Comparison of ENCODE assay signal across 16 mouse cellular contexts in genomic region chr4:129577688-129578087, GRCm38 (mm10). TPM values are rescaled to one million over a fixed set of nuclear protein-coding genes. Genes with fewer than 3 reads are reported as not detected.
DNase-seq lines count a peak whose midpoint lies in the region; ATAC-seq and TF ChIP-seq lines count a peak whose summit lies in the region.
"Had no signal": no experiment of that assay in that cellular context is flagged by ENCODE, and none has a peak within 500 bp of the region (broad histone marks: within the 10 kb centered on the region; RNA-seq: fewer than 3 reads in every experiment).

No protein-coding gene starts in this region.

- H3K9me3 ChIP-seq in heart, embryonic 14.5 days (ENCODE audit: control insufficient read depth, low read length), result no peaks in the 10 kb centered on the region
- no peaks in the 10 kb centered on the region for H3K9me3 ChIP-seq in kidney, embryonic 15.5 days (replicated peaks)
- no peaks in the 10 kb centered on the region for H3K9me3 ChIP-seq in ES-E14 (ENCODE audit: control insufficient read depth, insufficient read depth, low read depth, low read length)
- no peaks in the 10 kb centered on the region for H3K9me3 ChIP-seq in forebrain, embryonic 10.5 days
- H3K9me3 ChIP-seq: embryonic facial prominence, embryonic 15.5 days; hindbrain, embryonic 12.5 days; limb, embryonic 10.5 days; megakaryocyte, embryonic 14.5 days had no signal

- H3K4me1 ChIP-seq in heart, embryonic 14.5 days (ENCODE audit: control insufficient read depth in 2 of 2, insufficient read depth in 2 of 2, low read length in 2 of 2), result peaks cover 2 to 19% of the 10 kb centered on the region in 2 experiments; a peak in 3 of 4 replicates
- peaks cover 24% of the 10 kb centered on the region for H3K4me1 ChIP-seq in kidney, embryonic 15.5 days
- peaks cover 0 to 6% of the 10 kb centered on the region in 2 experiments; a peak in 1 of 4 replicates for H3K4me1 ChIP-seq in ES-E14 (ENCODE audit: control insufficient read depth in 2 of 2, insufficient read depth in 2 of 2, low read length in 2 of 2, poor library complexity in 1 of 2)
- H3K4me1 ChIP-seq in brown adipose tissue, adult 24 weeks (ENCODE audit: control insufficient read depth, insufficient read depth, insufficient read length, low read length), result peaks cover 11% of the 10 kb centered on the region
- peaks cover 10% of the 10 kb centered on the region for H3K4me1 ChIP-seq in forebrain, embryonic 10.5 days
- H3K4me1 ChIP-seq: embryonic facial prominence, embryonic 15.5 days had no signal

- no peak overlapping the region for H3K4me3 ChIP-seq in heart, embryonic 14.5 days (ENCODE audit: control insufficient read depth in 1 of 2, insufficient read depth in 1 of 2, low read depth in 1 of 2, low read length in 2 of 2)
- H3K4me3 ChIP-seq in kidney, embryonic 15.5 days (replicated peaks), result peak overlapping the region; percentile 26
- no peak overlapping the region for H3K4me3 ChIP-seq in ES-E14 (ENCODE audit: insufficient read depth in 1 of 2, low read depth in 1 of 2, low read length in 2 of 2, poor library complexity in 1 of 2, severe bottlenecking in 1 of 2)
- H3K4me3 ChIP-seq in brown adipose tissue, adult 24 weeks (ENCODE audit: insufficient read depth, low read depth, low read length), result 0 out of 2 replicates have a peak overlapping the region, but pooled peaks have one; percentile 2
- no peak overlapping the region for H3K4me3 ChIP-seq in forebrain, embryonic 10.5 days
- H3K4me3 ChIP-seq: embryonic facial prominence, embryonic 15.5 days; hindbrain, embryonic 12.5 days; myocyte had no signal

- no peak for DNase-seq in heart, postnatal 4 days
- no peak for DNase-seq in kidney, postnatal 14 days
- no peak for DNase-seq in ES-E14 (ENCODE audit: low read depth, low spot score)
- no peak for DNase-seq in forebrain, embryonic 10.5 days (ENCODE audit: extremely low spot score, low spot score)

- no peak for ATAC-seq in heart, embryonic 14.5 days (ENCODE audit: insufficient number of reproducible peaks, insufficient read depth, low FRiP score, low read depth)
- ATAC-seq in kidney, embryonic 15.5 days (replicated peaks; ENCODE audit: low FRiP score), result no peak

- no peak overlapping the region for H3K9ac ChIP-seq in heart, embryonic 14.5 days (ENCODE audit: low read length)
- no peak overlapping the region for H3K9ac ChIP-seq in kidney, embryonic 15.5 days
- H3K9ac ChIP-seq in ES-E14 (ENCODE audit: insufficient read depth, low read depth, low read length, poor library complexity, severe bottlenecking), result no peak overlapping the region
- H3K9ac ChIP-seq: embryonic facial prominence, embryonic 15.5 days; forebrain, postnatal 0 days; hindbrain, embryonic 12.5 days had no signal

- 76% methylated on average over 7 of the region's 7 CpGs for WGBS in heart, embryonic 14.5 days
- WGBS in kidney, embryonic 15.5 days, result 84% methylated on average over 7 of the region's 7 CpGs
- WGBS in forebrain, embryonic 10.5 days, result 86% methylated on average over 7 of the region's 7 CpGs

- peak overlapping the region; percentile 31 for H3K4me2 ChIP-seq in heart, embryonic 14.5 days (ENCODE audit: low read length)
- peak overlapping the region; percentile 47 for H3K4me2 ChIP-seq in kidney, embryonic 15.5 days

- in situ Hi-C loops in ES-E14 (cut with MboI; ENCODE audit: low sequenced_read_pairs in 2 of 2, unreplicated experiment in 2 of 2), result no loop called here

- H3K36me3 ChIP-seq in heart, embryonic 14.5 days (ENCODE audit: control insufficient read depth, insufficient read depth, low read length), result no peaks in the 10 kb centered on the region
- H3K36me3 ChIP-seq in kidney, embryonic 15.5 days, result no peaks in the 10 kb centered on the region
- no peaks in the 10 kb centered on the region for H3K36me3 ChIP-seq in ES-E14 (ENCODE audit: control insufficient read depth, insufficient read depth, low read length, poor library complexity, severe bottlenecking)
- H3K36me3 ChIP-seq in forebrain, embryonic 10.5 days (replicated peaks), result no peaks in the 10 kb centered on the region
- H3K36me3 ChIP-seq: embryonic facial prominence, embryonic 15.5 days; hindbrain, embryonic 12.5 days; limb, embryonic 10.5 days had no signal

- H3K27me3 ChIP-seq in heart, embryonic 14.5 days (ENCODE audit: control insufficient read depth, insufficient read depth, low read length), result no peaks in the 10 kb centered on the region
- no peaks in the 10 kb centered on the region for H3K27me3 ChIP-seq in kidney, embryonic 15.5 days
- peaks cover 5% of the 10 kb centered on the region; the same call in 1 of the 2 replicates for H3K27me3 ChIP-seq in forebrain, embryonic 10.5 days (ENCODE audit: poor library complexity, severe bottlenecking)
- H3K27me3 ChIP-seq: embryonic facial prominence, embryonic 15.5 days; hindbrain, embryonic 12.5 days had no signal

- peak overlapping the region; percentile 60 to 70 for H3K27ac ChIP-seq in heart, embryonic 14.5 days (replicated peaks in 1 of 2; ENCODE audit: control insufficient read depth in 1 of 2, insufficient read depth in 1 of 2, low read depth in 2 of 2, low read length in 2 of 2)
- H3K27ac ChIP-seq in kidney, embryonic 15.5 days, result peak overlapping the region; percentile 74
- no peak overlapping the region for H3K27ac ChIP-seq in ES-E14 (ENCODE audit: insufficient read depth, low read depth, low read length, poor library complexity, severe bottlenecking)
- H3K27ac ChIP-seq in brown adipose tissue, adult 24 weeks (replicated peaks; ENCODE audit: low read depth, low read length), result no peak overlapping the region
- H3K27ac ChIP-seq in forebrain, embryonic 10.5 days, result no peak overlapping the region
- H3K27ac ChIP-seq: hindbrain, embryonic 12.5 days had no signal

TF ChIP-seq in ES-E14, 5 proteins besides CTCF, POLR2A, EP300 and RAD21:
- peak; percentile 84 for TF ChIP-seq CHD2 (IDR thresholded peaks at IDR 0.05; ENCODE audit: low read depth, low read length)
- no peak for TF ChIP-seq HCFC1 (IDR thresholded peaks at IDR 0.05; ENCODE audit: borderline replicate concordance, insufficient read depth, low read length)

RNA-seq across cellular contexts. Expression of gene Fam167b, which starts 0.7 kb away (rescaled TPM):
- 5.3 and 5.6 TPM in 2 replicates for polyA plus RNA-seq in heart, embryonic 14.5 days (2014; fragmentation: Nextera tagmentation; extraction: Ambion mirVana)
- total RNA-seq in heart, postnatal 4 days (2021), result 1 to 10 TPM; 1.5 TPM
- polyA plus RNA-seq in kidney, embryonic 15.5 days (2015; fragmentation: Nextera tagmentation; extraction: Ambion mirVana), result 27.8 and 29.1 TPM in 2 replicates
- not detected in 2 replicates for total RNA-seq in ES-E14 (2012; rRNA removed)
- polyA plus RNA-seq in brown adipose tissue, adult 24 weeks (2012; ENCODE audit: insufficient read depth, insufficient read length, missing spikeins), result not detected in 2 replicates
- polyA plus RNA-seq in forebrain, embryonic 10.5 days (2016; fragmentation: Nextera tagmentation; extraction: Ambion mirVana), result 1.2 TPM in 2 replicates
- total RNA-seq: forebrain, postnatal 0 days; gastrocnemius, adult 18-20 months; layer of hippocampus, postnatal 10 days had no signal
- polyA plus RNA-seq: forebrain, postnatal 0 days; neural tube, embryonic 14.5 days had no signal

RNA-seq across cellular contexts. Expression of gene Lck, which starts 4.2 kb away (rescaled TPM):
- polyA plus RNA-seq in heart, embryonic 14.5 days (2014; fragmentation: Nextera tagmentation; extraction: Ambion mirVana), result 2.6 and 3.2 TPM in 2 replicates
- under 1 TPM; 0.86 to 0.91 TPM for total RNA-seq in heart, postnatal 4 days (2021)
- polyA plus RNA-seq in kidney, embryonic 15.5 days (2015; fragmentation: Nextera tagmentation; extraction: Ambion mirVana), result 11.3 and 11.4 TPM in 2 replicates
- total RNA-seq in ES-E14 (2012; rRNA removed), result 19.1 and 36.6 TPM in 2 replicates
- not detected in 2 replicates for polyA plus RNA-seq in brown adipose tissue, adult 24 weeks (2012; ENCODE audit: insufficient read depth, insufficient read length, missing spikeins)
- 13.9 and 15.7 TPM in 2 replicates for polyA plus RNA-seq in forebrain, embryonic 10.5 days (2016; fragmentation: Nextera tagmentation; extraction: Ambion mirVana)
- total RNA-seq: gastrocnemius, adult 18-20 months had no signal

RNA-seq across cellular contexts. Expression of gene Eif3i, which starts 22.8 kb away (rescaled TPM):
- polyA plus RNA-seq in heart, embryonic 14.5 days (2014; fragmentation: Nextera tagmentation; extraction: Ambion mirVana), result 192 and 207 TPM in 2 replicates
- 100 to 1,000 TPM; 146 to 160 TPM for total RNA-seq in heart, postnatal 4 days (2021)
- polyA plus RNA-seq in kidney, embryonic 15.5 days (2015; fragmentation: Nextera tagmentation; extraction: Ambion mirVana), result 287 and 288 TPM in 2 replicates
- total RNA-seq in ES-E14 (2012; rRNA removed), result 297 and 328 TPM in 2 replicates
- polyA plus RNA-seq in brown adipose tissue, adult 24 weeks (2012; ENCODE audit: insufficient read depth, insufficient read length, missing spikeins), result 156 and 174 TPM in 2 replicates
- 298 and 315 TPM in 2 replicates for polyA plus RNA-seq in forebrain, embryonic 10.5 days (2016; fragmentation: Nextera tagmentation; extraction: Ambion mirVana)

RNA-seq across cellular contexts. Expression of gene Tmem234, which starts 22.8 kb away (rescaled TPM):
- 158 and 179 TPM in 2 replicates for polyA plus RNA-seq in heart, embryonic 14.5 days (2014; fragmentation: Nextera tagmentation; extraction: Ambion mirVana)
- 10 to 100 TPM; 64.8 to 72.1 TPM for total RNA-seq in heart, postnatal 4 days (2021)
- polyA plus RNA-seq in kidney, embryonic 15.5 days (2015; fragmentation: Nextera tagmentation; extraction: Ambion mirVana), result 209 and 215 TPM in 2 replicates
- 172 and 193 TPM in 2 replicates for total RNA-seq in ES-E14 (2012; rRNA removed)
- 84.4 and 96.6 TPM in 2 replicates for polyA plus RNA-seq in brown adipose tissue, adult 24 weeks (2012; ENCODE audit: insufficient read depth, insufficient read length, missing spikeins)
- polyA plus RNA-seq in forebrain, embryonic 10.5 days (2016; fragmentation: Nextera tagmentation; extraction: Ambion mirVana), result 224 and 227 TPM in 2 replicates

RNA-seq across cellular contexts. Expression of gene Hdac1, which starts 35.2 kb away (rescaled TPM):
- 123 and 124 TPM in 2 replicates for polyA plus RNA-seq in heart, embryonic 14.5 days (2014; fragmentation: Nextera tagmentation; extraction: Ambion mirVana)
- 10 to 100 TPM; 45.0 to 46.4 TPM for total RNA-seq in heart, postnatal 4 days (2021)
- polyA plus RNA-seq in kidney, embryonic 15.5 days (2015; fragmentation: Nextera tagmentation; extraction: Ambion mirVana), result 264 and 274 TPM in 2 replicates
- 96.0 and 102 TPM in 2 replicates for total RNA-seq in ES-E14 (2012; rRNA removed)
- 46.2 and 49.1 TPM in 2 replicates for polyA plus RNA-seq in brown adipose tissue, adult 24 weeks (2012; ENCODE audit: insufficient read depth, insufficient read length, missing spikeins)
- polyA plus RNA-seq in forebrain, embryonic 10.5 days (2016; fragmentation: Nextera tagmentation; extraction: Ambion mirVana), result 294 and 319 TPM in 2 replicates

Comparison
In these comparisons a context has a peak if more than half of its experiments do, and no peak if none do; other contexts are left out.
1. H3K27ac ChIP-seq: peak in heart, embryonic 14.5 days (2 of 2) and kidney, embryonic 15.5 days (single experiment); none in ES-E14 (single experiment), brown adipose tissue, adult 24 weeks (single experiment) and forebrain, embryonic 10.5 days (single experiment).
2. H3K4me3 ChIP-seq: peak in kidney, embryonic 15.5 days (single experiment) and brown adipose tissue, adult 24 weeks (single experiment); none in heart, embryonic 14.5 days (0 of 2), ES-E14 (0 of 2) and forebrain, embryonic 10.5 days (single experiment).